Mouse (Mus musculus) olfactory bulb, adult 2 months (tissue): Measurements from ENCODE around the gene Numbl. TPM values are rescaled to one million over a fixed set of nuclear protein-coding genes. Genes with fewer than 3 reads are reported as not detected.

Source experiments
- H3K27ac ChIP-seq: fragments of 200-500 bp; 2 replicates; pipeline ENCODE4 v1.5.1; 2012; ENCODE audit warnings: low read depth, low read length; ENCODE audit not compliant: insufficient read depth
- H3K4me1 ChIP-seq: fragments of 200-500 bp; 2 replicates; pipeline ENCODE4 v1.6.1; 2012; ENCODE audit warnings: low read length; ENCODE audit not compliant: control insufficient read depth, insufficient read depth
- H3K4me3 ChIP-seq: fragments of 200-500 bp; 2 replicates; pipeline ENCODE4 v1.5.1; 2012; ENCODE audit warnings: mild to moderate bottlenecking, low read depth, low read length, moderate library complexity; ENCODE audit not compliant: insufficient read depth
- CTCF ChIP-seq: fragments of 200-500 bp; IDR thresholded peaks from 2 replicates; pipeline ENCODE4 v1.5.1; 2012; ENCODE audit warnings: low read depth, mild to moderate bottlenecking, low read length, moderate library complexity; ENCODE audit not compliant: insufficient read depth
- POLR2A ChIP-seq: fragments of 200-500 bp; IDR thresholded peaks from 2 replicates; pipeline ENCODE4 v1.6.1; 2012; ENCODE audit warnings: mild to moderate bottlenecking, low read depth, low read length, moderate library complexity; ENCODE audit not compliant: insufficient read depth
- WGBS: fragments of 180-500 bp; shearing (Covaris S2); methylation state at CpG from one replicate; pipeline ENCODE4 v1.1.7; 2018; 5-methylcytosine and 5-hydroxymethylcytosine counted together
- polyA plus RNA-seq: library from polyadenylated mRNA; stranded (reverse); fragments of >200 nt; gene quantifications from 2 replicates; pipeline ENCODE4 v1.2.4, GENCODE M21; 2012; ENCODE audit warnings: low replicate concordance; ENCODE audit not compliant: missing spikeins, insufficient read depth, insufficient read length

Gene Numbl
- polyA plus RNA-seq, 1 experiment: not detected

- Histone ChIP-seq H3K4me3 (peak overlapping the region; percentile 81), H3K4me1 (peaks cover 39% of the 10 kb centered on the region), H3K27ac (peak overlapping the region; percentile 62)
- TF ChIP-seq CTCF: no peak
- no peak for TF ChIP-seq POLR2A
- 5% methylated on average over 5 of the region's 5 CpGs for WGBS
These were observed 1.5 kb downstream of the Numbl start for GRCm38 (mm10) chr7:27259771-27260170.

GRCm38 (mm10) chr7:27260856-27261255, 2.6 kb downstream of the Numbl start:
- TF ChIP-seq CTCF (no peak), POLR2A (no peak)
- Histone ChIP-seq H3K4me3 (no peak overlapping the region), H3K4me1 (peaks cover 42% of the 10 kb centered on the region), H3K27ac (no peak overlapping the region)
- WGBS: 68% methylated on average over 7 of the region's 7 CpGs

- TF ChIP-seq POLR2A (no peak), CTCF (no peak)
- WGBS: 59% methylated on average over 6 of the region's 6 CpGs
- Histone ChIP-seq H3K4me3 (no peak overlapping the region), H3K4me1 (peaks cover 41% of the 10 kb centered on the region), H3K27ac (no peak overlapping the region)
These were observed 3.7 kb downstream of the Numbl start for GRCm38 (mm10) chr7:27261888-27262287.

GRCm38 (mm10) chr7:27264761-27265160, 6.5 kb downstream of the Numbl start:
- Histone ChIP-seq H3K27ac (peak overlapping the region; percentile 5; the same call in 1 of the 2 replicates), H3K4me3 (no peak overlapping the region), H3K4me1 (peaks cover 28% of the 10 kb centered on the region)
- TF ChIP-seq POLR2A (no peak), CTCF (no peak)
- 74% methylated on average over 12 of the region's 12 CpGs for WGBS

- Histone ChIP-seq H3K4me3 (no peak overlapping the region), H3K4me1 (peaks cover 22% of the 10 kb centered on the region), H3K27ac (peak overlapping the region; percentile 65; the same call in 1 of the 2 replicates)
- 43% methylated on average over 20 of the region's 20 CpGs for WGBS
- TF ChIP-seq POLR2A (no peak), CTCF (no peak)
These were observed 8.4 kb downstream of the Numbl start for GRCm38 (mm10) chr7:27266515-27267128.

GRCm38 (mm10) chr7:27271423-27271822, 13.2 kb downstream of the Numbl start:
- no peak overlapping the region for H3K4me3 ChIP-seq
- TF ChIP-seq CTCF (no peak), POLR2A (no peak)
- no peak overlapping the region for H3K27ac ChIP-seq
- 88% methylated on average over 8 of the region's 8 CpGs for WGBS
- peaks cover 7% of the 10 kb centered on the region for H3K4me1 ChIP-seq

- no peak overlapping the region for H3K4me3 ChIP-seq
- TF ChIP-seq CTCF (peak; percentile 30; the same call in 1 of the 2 replicates), POLR2A (no peak)
- 65% methylated on average over 32 of the region's 32 CpGs for WGBS
- H3K4me1 ChIP-seq: no peaks in the 10 kb centered on the region
- no peak overlapping the region for H3K27ac ChIP-seq
These were observed 15.6 kb downstream of the Numbl start for GRCm38 (mm10) chr7:27273739-27274351.

- Histone ChIP-seq H3K4me3 (no peak overlapping the region), H3K4me1 (no peaks in the 10 kb centered on the region), H3K27ac (no peak overlapping the region)
- TF ChIP-seq CTCF: no peak
- TF ChIP-seq POLR2A: no peak
- 92% methylated on average over 4 of the region's 4 CpGs for WGBS
These were observed 16.7 kb downstream of the Numbl start for GRCm38 (mm10) chr7:27274916-27275315.

GRCm38 (mm10) chr7:27276021-27276420, 17.8 kb downstream of the Numbl start:
- TF ChIP-seq POLR2A: no peak
- TF ChIP-seq CTCF: no peak
- Histone ChIP-seq H3K27ac (no peak overlapping the region), H3K4me3 (no peak overlapping the region), H3K4me1 (no peaks in the 10 kb centered on the region)
- WGBS: 70% methylated on average over 7 of the region's 7 CpGs

- no peak for TF ChIP-seq POLR2A
- TF ChIP-seq CTCF: no peak
- no peak overlapping the region for H3K4me3 ChIP-seq
- H3K4me1 ChIP-seq: no peaks in the 10 kb centered on the region
- WGBS: 92% methylated on average over 3 of the region's 3 CpGs
- H3K27ac ChIP-seq: no peak overlapping the region
These were observed 19.0 kb downstream of the Numbl start for GRCm38 (mm10) chr7:27277191-27277590.
